Mouse (Mus musculus): ENCODE data around the gene Vat1.
"Not testable (repeated sequence)": the region's sequence is repeated elsewhere in the genome, so short reads cannot be mapped to it uniquely, and the experiment has no call there.

DNA sequence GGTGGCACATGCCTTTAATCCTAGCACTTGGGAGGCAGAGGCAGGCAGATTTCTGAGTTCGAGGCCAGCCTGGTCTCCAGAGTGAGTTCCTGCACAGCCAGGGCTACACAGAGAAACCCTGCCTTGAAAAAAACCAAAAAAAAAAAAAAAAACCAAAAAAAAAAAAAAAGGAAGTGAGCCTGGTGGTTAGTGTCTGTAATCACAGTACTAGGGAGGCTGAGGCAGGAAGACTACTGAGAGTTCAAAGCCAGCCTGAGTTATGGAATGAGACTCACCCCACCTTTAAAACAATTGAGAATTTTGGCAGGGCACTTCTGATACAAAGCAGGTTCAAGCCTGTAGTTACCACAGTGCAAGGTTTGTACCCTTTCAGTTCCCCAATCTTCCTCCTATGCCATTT is 7.7 kb upstream of the Vat1 start:
- TF ChIP-seq POLR2A (IDR thresholded peaks at IDR 0.05; ENCODE audit: borderline replicate concordance, extremely low read depth, low read depth, low read length); CTCF (IDR thresholded peaks at IDR 0.05; ENCODE audit: insufficient read depth, low read length): not testable (repeated sequence)
